Mouse (Mus musculus): ENCODE results near the gene Arhgap32. TPM values are rescaled to one million over a fixed set of nuclear protein-coding genes. Genes with fewer than 3 reads are reported as not detected.

The Arhgap32 gene
- polyA plus RNA-seq, 2 experiments = 0.21 to 0.34 TPM

- no peaks in the 10 kb centered on the region for H3K27me3 ChIP-seq (ENCODE audit: control insufficient read depth, insufficient read depth, low read length)
- WGBS (ENCODE audit: insufficient replicate concordance) = 53% methylated on average over 3 of the region's 3 CpGs
- no peaks in the 10 kb centered on the region for H3K9me3 ChIP-seq (ENCODE audit: control insufficient read depth, low read length)
- TF ChIP-seq EP300 (IDR thresholded peaks at IDR 0.05; ENCODE audit: low read depth) (no peak), CTCF (IDR thresholded peaks at IDR 0.05; ENCODE audit: low read depth) (no peak)
- H3K4me1 ChIP-seq (replicated peaks; ENCODE audit: control insufficient read depth in 2 of 2, insufficient read depth in 2 of 2, low read length in 1 of 2) = peaks cover 0 to 5% of the 10 kb centered on the region in 2 experiments; a peak in 1 of 4 replicates
- no peak overlapping the region for H3K27ac ChIP-seq
- DNase-seq (ENCODE audit: low read depth in 3 of 3, low spot score in 3 of 3) = no peak
- no peak for ATAC-seq (ENCODE audit: insufficient read depth)
- no peak overlapping the region for H3K9ac ChIP-seq (replicated peaks)
- H3K36me3 ChIP-seq (replicated peaks; ENCODE audit: control insufficient read depth, insufficient read depth, low read depth) = no peaks in the 10 kb centered on the region
- no peak overlapping the region for H3K4me3 ChIP-seq (ENCODE audit: insufficient read depth in 1 of 2, low read depth in 2 of 2, low read length in 2 of 2)
- no peak overlapping the region for H3K4me2 ChIP-seq (ENCODE audit: low read depth)
Measured at GRCm38 (mm10) chr9:32245237-32245636, 129.3 kb downstream of the Arhgap32 start.

GRCm38 (mm10) chr9:32246123-32246716 is 130.3 kb downstream of the Arhgap32 start:
- no peak for DNase-seq (ENCODE audit: low read depth in 3 of 3, low spot score in 3 of 3)
- H3K4me1 ChIP-seq (replicated peaks; ENCODE audit: control insufficient read depth in 2 of 2, insufficient read depth in 2 of 2, low read length in 1 of 2) = 0 out of 4 replicates have a peak, but pooled peaks cover 0 to 2% of the 10 kb centered on the region in 2 experiments
- H3K36me3 ChIP-seq (replicated peaks; ENCODE audit: control insufficient read depth, insufficient read depth, low read depth) = no peaks in the 10 kb centered on the region
- ATAC-seq (ENCODE audit: insufficient read depth) = no peak
- TF ChIP-seq CTCF (IDR thresholded peaks at IDR 0.05; ENCODE audit: low read depth) = no peak
- TF ChIP-seq EP300 (IDR thresholded peaks at IDR 0.05; ENCODE audit: low read depth) = no peak
- H3K27ac ChIP-seq = no peak overlapping the region
- WGBS (ENCODE audit: insufficient replicate concordance) = 45% methylated on average over 6 of the region's 6 CpGs
- no peaks in the 10 kb centered on the region for H3K27me3 ChIP-seq (ENCODE audit: control insufficient read depth, insufficient read depth, low read length)
- H3K9me3 ChIP-seq (ENCODE audit: control insufficient read depth, low read length) = no peaks in the 10 kb centered on the region
- H3K9ac ChIP-seq (replicated peaks) = no peak overlapping the region
- no peak overlapping the region for H3K4me2 ChIP-seq (ENCODE audit: low read depth)
- no peak overlapping the region for H3K4me3 ChIP-seq (ENCODE audit: insufficient read depth in 1 of 2, low read depth in 2 of 2, low read length in 2 of 2)

GRCm38 (mm10) chr9:32250486-32250885 is 134.6 kb downstream of the Arhgap32 start:
- 49% methylated on average over 4 of the region's 4 CpGs for WGBS (ENCODE audit: insufficient replicate concordance)

GRCm38 (mm10) chr9:32253721-32254120 is 137.8 kb downstream of the Arhgap32 start:
- Histone ChIP-seq H3K27me3 (ENCODE audit: control insufficient read depth, insufficient read depth, low read length) (no peaks in the 10 kb centered on the region), H3K27ac (no peak overlapping the region), H3K9ac (replicated peaks) (no peak overlapping the region), H3K9me3 (ENCODE audit: control insufficient read depth, low read length) (no peaks in the 10 kb centered on the region), H3K4me2 (ENCODE audit: low read depth) (no peak overlapping the region), H3K4me1 (replicated peaks; ENCODE audit: control insufficient read depth in 2 of 2, insufficient read depth in 2 of 2, low read length in 1 of 2) (0 out of 4 replicates have a peak, but pooled peaks cover 0 to 2% of the 10 kb centered on the region in 2 experiments), H3K4me3 (ENCODE audit: insufficient read depth in 1 of 2, low read depth in 2 of 2, low read length in 2 of 2) (no peak overlapping the region), H3K36me3 (replicated peaks; ENCODE audit: control insufficient read depth, insufficient read depth, low read depth) (no peaks in the 10 kb centered on the region)
- DNase-seq (ENCODE audit: low read depth in 3 of 3, low spot score in 3 of 3) = no peak
- TF ChIP-seq EP300 (IDR thresholded peaks at IDR 0.05; ENCODE audit: low read depth) (no peak), CTCF (IDR thresholded peaks at IDR 0.05; ENCODE audit: low read depth) (no peak)
- no peak for ATAC-seq (ENCODE audit: insufficient read depth)
- 75% methylated on average over 4 of the region's 4 CpGs for WGBS (ENCODE audit: insufficient replicate concordance)

More at GRCm38 (mm10) chr9:32250486-32250885, 134.6 kb downstream of the Arhgap32 start:
- ATAC-seq (ENCODE audit: insufficient read depth) (no peak), DNase-seq (ENCODE audit: low read depth in 3 of 3, low spot score in 3 of 3) (no peak)
- Histone ChIP-seq H3K9ac (replicated peaks) (no peak overlapping the region), H3K36me3 (replicated peaks; ENCODE audit: control insufficient read depth, insufficient read depth, low read depth) (no peaks in the 10 kb centered on the region), H3K27me3 (ENCODE audit: control insufficient read depth, insufficient read depth, low read length) (no peaks in the 10 kb centered on the region), H3K9me3 (ENCODE audit: control insufficient read depth, low read length) (no peaks in the 10 kb centered on the region), H3K27ac (no peak overlapping the region), H3K4me3 (ENCODE audit: insufficient read depth in 1 of 2, low read depth in 2 of 2, low read length in 2 of 2) (no peak overlapping the region), H3K4me2 (ENCODE audit: low read depth) (no peak overlapping the region), H3K4me1 (replicated peaks; ENCODE audit: control insufficient read depth in 2 of 2, insufficient read depth in 2 of 2, low read length in 1 of 2) (0 out of 4 replicates have a peak, but pooled peaks cover 0 to 2% of the 10 kb centered on the region in 2 experiments)
- TF ChIP-seq EP300 (IDR thresholded peaks at IDR 0.05; ENCODE audit: low read depth) = no peak
- no peak for TF ChIP-seq CTCF (IDR thresholded peaks at IDR 0.05; ENCODE audit: low read depth)

DNA sequence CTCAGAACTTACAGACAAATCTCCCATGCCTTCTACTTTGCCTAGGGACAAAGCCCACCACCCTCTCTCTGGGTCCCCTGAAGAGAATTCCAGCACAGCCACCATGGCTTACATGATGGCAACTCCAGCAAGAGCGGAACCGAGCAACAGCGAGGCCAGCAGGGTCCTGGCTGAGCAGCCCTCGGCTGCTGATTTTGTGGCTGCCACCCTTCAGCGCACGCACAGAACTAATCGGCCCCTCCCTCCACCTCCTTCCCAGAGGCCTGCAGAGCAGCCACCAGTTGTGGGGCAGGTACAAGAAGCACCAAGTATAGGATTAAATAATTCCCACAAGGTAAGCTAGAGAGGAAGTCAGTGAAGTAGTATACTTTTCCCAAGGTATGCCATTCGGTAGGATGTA is 141.4 kb downstream of the Arhgap32 start:
- Histone ChIP-seq H3K27ac (no peak overlapping the region), H3K4me1 (replicated peaks; ENCODE audit: control insufficient read depth in 2 of 2, insufficient read depth in 2 of 2, low read length in 1 of 2) (no peaks in the 10 kb centered on the region), H3K36me3 (replicated peaks; ENCODE audit: control insufficient read depth, insufficient read depth, low read depth) (no peaks in the 10 kb centered on the region), H3K4me3 (ENCODE audit: insufficient read depth in 1 of 2, low read depth in 2 of 2, low read length in 2 of 2) (no peak overlapping the region), H3K4me2 (ENCODE audit: low read depth) (no peak overlapping the region), H3K9me3 (ENCODE audit: control insufficient read depth, low read length) (no peaks in the 10 kb centered on the region), H3K9ac (replicated peaks) (no peak overlapping the region), H3K27me3 (ENCODE audit: control insufficient read depth, insufficient read depth, low read length) (no peaks in the 10 kb centered on the region)
- no peak for DNase-seq (ENCODE audit: low read depth in 3 of 3, low spot score in 3 of 3)
- ATAC-seq (ENCODE audit: insufficient read depth) = no peak
- TF ChIP-seq EP300 (IDR thresholded peaks at IDR 0.05; ENCODE audit: low read depth) (no peak), CTCF (IDR thresholded peaks at IDR 0.05; ENCODE audit: low read depth) (no peak)
- WGBS (ENCODE audit: insufficient replicate concordance) = 80% methylated on average over 8 of the region's 8 CpGs

All from liver, embryonic 14.5 days (tissue).